Comparison of ENCODE assay signal across 12 mouse cellular contexts in genomic region chr10:94572772-94573171, GRCm38 (mm10).
DNase-seq lines count a peak whose midpoint lies in the region; ATAC-seq lines count a peak whose summit lies in the region.
"Had no signal": no experiment of that assay in that cellular context is flagged by ENCODE, and none has a peak within 500 bp of the region (broad histone marks: within the 10 kb centered on the region; RNA-seq: fewer than 3 reads in every experiment).

No protein-coding gene starts in this region.

- H3K36me3 ChIP-seq in hindbrain, embryonic 13.5 days, result no peaks in the 10 kb centered on the region
- no peaks in the 10 kb centered on the region for H3K36me3 ChIP-seq in hindbrain, embryonic 12.5 days
- no peaks in the 10 kb centered on the region for H3K36me3 ChIP-seq in midbrain, embryonic 12.5 days
- no peaks in the 10 kb centered on the region for H3K36me3 ChIP-seq in midbrain, embryonic 16.5 days (ENCODE audit: control insufficient read depth, insufficient read depth, low read length)
- H3K36me3 ChIP-seq in neural tube, embryonic 15.5 days, result no peaks in the 10 kb centered on the region
- H3K36me3 ChIP-seq: liver, embryonic 13.5 days had no signal

- no peaks in the 10 kb centered on the region for H3K9me3 ChIP-seq in hindbrain, embryonic 13.5 days
- H3K9me3 ChIP-seq in hindbrain, embryonic 12.5 days (replicated peaks), result no peaks in the 10 kb centered on the region
- no peaks in the 10 kb centered on the region for H3K9me3 ChIP-seq in midbrain, embryonic 12.5 days
- H3K9me3 ChIP-seq in midbrain, embryonic 16.5 days (replicated peaks; ENCODE audit: control insufficient read depth, low read length, poor library complexity, severe bottlenecking), result no peaks in the 10 kb centered on the region
- no peaks in the 10 kb centered on the region for H3K9me3 ChIP-seq in neural tube, embryonic 15.5 days (replicated peaks)
- H3K9me3 ChIP-seq: liver, embryonic 13.5 days had no signal

- H3K4me3 ChIP-seq in hindbrain, embryonic 13.5 days, result no peak overlapping the region
- no peak overlapping the region for H3K4me3 ChIP-seq in hindbrain, embryonic 12.5 days
- H3K4me3 ChIP-seq in midbrain, embryonic 12.5 days, result no peak overlapping the region
- H3K4me3 ChIP-seq in midbrain, embryonic 16.5 days (ENCODE audit: low read depth, low read length), result no peak overlapping the region
- H3K4me3 ChIP-seq in neural tube, embryonic 15.5 days (replicated peaks), result no peak overlapping the region
- H3K4me3 ChIP-seq: liver, embryonic 13.5 days had no signal

- WGBS in hindbrain, embryonic 13.5 days, result 63% methylated on average over 12 of the region's 12 CpGs
- WGBS in hindbrain, embryonic 12.5 days, result 62% methylated on average over 12 of the region's 12 CpGs
- WGBS in midbrain, embryonic 12.5 days, result 68% methylated on average over 12 of the region's 12 CpGs
- 55% methylated on average over 12 of the region's 12 CpGs for WGBS in midbrain, embryonic 16.5 days
- 63% methylated on average over 12 of the region's 12 CpGs for WGBS in neural tube, embryonic 15.5 days

- no peak overlapping the region for H3K9ac ChIP-seq in hindbrain, embryonic 13.5 days
- H3K9ac ChIP-seq in hindbrain, embryonic 12.5 days, result no peak overlapping the region
- no peak overlapping the region for H3K9ac ChIP-seq in midbrain, embryonic 12.5 days (replicated peaks)
- H3K9ac ChIP-seq in midbrain, embryonic 16.5 days (ENCODE audit: low read depth, low read length), result no peak overlapping the region
- no peak overlapping the region for H3K9ac ChIP-seq in neural tube, embryonic 15.5 days (replicated peaks)
- H3K9ac ChIP-seq: liver, embryonic 13.5 days had no signal

- peak; percentile 20 to 50 for DNase-seq in adrenal gland, adult (ENCODE audit: inconsistent age in 2 of 2, low spot score in 1 of 2)
- DNase-seq in adrenal gland, adult 2 months, result no peak
- DNase-seq in adipocyte (ENCODE audit: low spot score), result no peak
- DNase-seq: cerebellum, adult 11-12 months; kidney, postnatal 4 days; liver, embryonic 13.5 days had no signal

- H3K27ac ChIP-seq in hindbrain, embryonic 13.5 days, result no peak overlapping the region
- H3K27ac ChIP-seq in hindbrain, embryonic 12.5 days, result no peak overlapping the region
- H3K27ac ChIP-seq in midbrain, embryonic 12.5 days (replicated peaks), result 0 out of 2 replicates have a peak overlapping the region, but pooled peaks have one; percentile 10
- H3K27ac ChIP-seq in midbrain, embryonic 16.5 days (ENCODE audit: low read length), result no peak overlapping the region
- H3K27ac ChIP-seq in neural tube, embryonic 15.5 days (replicated peaks), result no peak overlapping the region
- H3K27ac ChIP-seq: liver, embryonic 13.5 days had no signal

- H3K27me3 ChIP-seq in hindbrain, embryonic 13.5 days, result no peaks in the 10 kb centered on the region
- no peaks in the 10 kb centered on the region for H3K27me3 ChIP-seq in hindbrain, embryonic 12.5 days
- no peaks in the 10 kb centered on the region for H3K27me3 ChIP-seq in midbrain, embryonic 12.5 days
- no peaks in the 10 kb centered on the region for H3K27me3 ChIP-seq in midbrain, embryonic 16.5 days (ENCODE audit: control insufficient read depth, insufficient read depth, low read depth, low read length)
- no peaks in the 10 kb centered on the region for H3K27me3 ChIP-seq in neural tube, embryonic 15.5 days (replicated peaks)
- H3K27me3 ChIP-seq: liver, embryonic 13.5 days had no signal

- 0 out of 2 replicates have a peak, but pooled peaks have one; percentile 14 for ATAC-seq in hindbrain, embryonic 13.5 days (ENCODE audit: low FRiP score)
- ATAC-seq in hindbrain, embryonic 12.5 days (ENCODE audit: low FRiP score), result no peak
- no peak for ATAC-seq in midbrain, embryonic 12.5 days (ENCODE audit: low FRiP score, low read depth)
- ATAC-seq in midbrain, embryonic 16.5 days, result no peak
- no peak for ATAC-seq in neural tube, embryonic 15.5 days (ENCODE audit: low FRiP score)
- ATAC-seq: forebrain, embryonic 16.5 days had no signal

- H3K4me1 ChIP-seq in hindbrain, embryonic 13.5 days (replicated peaks), result peaks cover 7% of the 10 kb centered on the region; the same call in 1 of the 2 replicates
- H3K4me1 ChIP-seq in hindbrain, embryonic 12.5 days, result peaks cover 3% of the 10 kb centered on the region; the same call in 1 of the 2 replicates
- 0 out of 2 replicates have a peak, but pooled peaks cover 4% of the 10 kb centered on the region for H3K4me1 ChIP-seq in midbrain, embryonic 12.5 days
- peaks cover 2% of the 10 kb centered on the region; the same call in 1 of the 2 replicates for H3K4me1 ChIP-seq in midbrain, embryonic 16.5 days (ENCODE audit: control insufficient read depth, insufficient read depth, low read length)
- H3K4me1 ChIP-seq in neural tube, embryonic 15.5 days, result peaks cover 12% of the 10 kb centered on the region

- no peak overlapping the region for H3K4me2 ChIP-seq in hindbrain, embryonic 13.5 days
- no peak overlapping the region for H3K4me2 ChIP-seq in hindbrain, embryonic 12.5 days (replicated peaks)
- no peak overlapping the region for H3K4me2 ChIP-seq in midbrain, embryonic 12.5 days (replicated peaks)
- no peak overlapping the region for H3K4me2 ChIP-seq in midbrain, embryonic 16.5 days (ENCODE audit: low read length)
- H3K4me2 ChIP-seq in neural tube, embryonic 15.5 days, result no peak overlapping the region
- H3K4me2 ChIP-seq: liver, embryonic 13.5 days had no signal

Comparison
In these comparisons a context has a peak if more than half of its experiments do, and no peak if none do; other contexts are left out.
1. DNase-seq: peak in adrenal gland, adult (2 of 2); none in adrenal gland, adult 2 months (single experiment) and adipocyte (single experiment).